Comparison of ENCODE assay signal across 9 mouse cellular contexts in the genomic region with DNA sequence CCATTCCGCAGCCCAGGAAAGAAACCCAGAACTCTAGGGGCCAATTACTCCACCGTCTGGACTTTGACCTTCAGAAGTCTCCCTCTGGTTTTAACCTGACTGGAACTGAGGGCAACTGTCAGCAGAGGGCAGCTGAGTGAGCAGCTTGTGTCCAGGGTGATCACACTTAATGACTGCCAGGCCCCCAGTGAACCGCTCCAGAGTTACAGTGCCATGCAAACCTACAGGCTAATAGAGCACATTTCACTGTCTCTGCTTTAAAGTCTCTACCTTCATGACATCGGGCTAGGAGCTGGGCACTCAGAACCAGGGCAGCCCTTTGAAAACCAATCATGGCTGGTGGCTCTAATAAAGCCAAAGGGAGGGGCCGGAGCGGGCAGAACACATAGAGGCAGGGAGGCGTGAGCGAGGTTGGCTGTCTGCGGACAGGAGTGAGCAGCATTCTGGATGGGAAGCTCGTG. TPM values are rescaled to one million over a fixed set of nuclear protein-coding genes. Genes with fewer than 3 reads are reported as not detected.
A peak's percentile ranks its signal among the peaks of the same experiment; 100 is the strongest.
DNase-seq lines count a peak whose midpoint lies in the region; ATAC-seq and TF ChIP-seq lines count a peak whose summit lies in the region.
"Had no signal": no experiment of that assay in that cellular context is flagged by ENCODE, and none has a peak within 500 bp of the region (broad histone marks: within the 10 kb centered on the region; RNA-seq: fewer than 3 reads in every experiment).

No protein-coding gene starts in this region.

- WGBS in kidney, embryonic 14.5 days: 56% methylated on average over 10 of the region's 10 CpGs
- WGBS in intestine, postnatal 0 days: 51% methylated on average over 10 of the region's 10 CpGs
- 59% methylated on average over 10 of the region's 10 CpGs for WGBS in midbrain, embryonic 14.5 days

- H3K9ac ChIP-seq in kidney, embryonic 14.5 days (ENCODE audit: low read depth, low read length): no peak overlapping the region
- H3K9ac ChIP-seq in intestine, postnatal 0 days (ENCODE audit: low read depth, low read length): no peak overlapping the region
- no peak overlapping the region for H3K9ac ChIP-seq in midbrain, embryonic 14.5 days (replicated peaks; ENCODE audit: low read length)
- H3K9ac ChIP-seq: lung, embryonic 14.5 days had no signal

- no peaks in the 10 kb centered on the region for H3K36me3 ChIP-seq in kidney, embryonic 14.5 days (ENCODE audit: control insufficient read depth, insufficient read depth, low read length)
- H3K36me3 ChIP-seq in intestine, postnatal 0 days (ENCODE audit: control insufficient read depth, insufficient read depth): no peaks in the 10 kb centered on the region
- no peaks in the 10 kb centered on the region for H3K36me3 ChIP-seq in midbrain, embryonic 14.5 days (ENCODE audit: control insufficient read depth, insufficient read depth, low read length)

- no peak overlapping the region for H3K4me3 ChIP-seq in kidney, embryonic 14.5 days (ENCODE audit: low read length)
- no peak overlapping the region for H3K4me3 ChIP-seq in intestine, postnatal 0 days (ENCODE audit: low read depth, low read length)
- no peak overlapping the region for H3K4me3 ChIP-seq in midbrain, embryonic 14.5 days (replicated peaks; ENCODE audit: low read depth, low read length)
- no peak overlapping the region for H3K4me3 ChIP-seq in layer of hippocampus, adult 2 months

- H3K4me2 ChIP-seq in kidney, embryonic 14.5 days (replicated peaks; ENCODE audit: low read depth, low read length): no peak overlapping the region
- H3K4me2 ChIP-seq in intestine, postnatal 0 days (replicated peaks; ENCODE audit: low read depth): peak overlapping the region; percentile 37; the same call in 1 of the 2 replicates
- H3K4me2 ChIP-seq in midbrain, embryonic 14.5 days (ENCODE audit: low read length): no peak overlapping the region
- H3K4me2 ChIP-seq: lung, embryonic 14.5 days had no signal

- DNase-seq in adrenal gland, postnatal 10 days: peak; percentile 11
- no peak for DNase-seq in adrenal gland, postnatal 4 days (ENCODE audit: low spot score in 2 of 2)
- peak; percentile 82 for DNase-seq in kidney, adult 11 months
- DNase-seq in midbrain, embryonic 14.5 days: no peak
- no peak for DNase-seq in spleen, postnatal 14 days (ENCODE audit: low spot score in 2 of 2)
- no peak for DNase-seq in layer of hippocampus, adult 2 months (ENCODE audit: low spot score in 2 of 2)
- DNase-seq: lung, embryonic 14.5 days had no signal

- no peaks in the 10 kb centered on the region for H3K9me3 ChIP-seq in kidney, embryonic 14.5 days (ENCODE audit: control insufficient read depth, low read length)
- H3K9me3 ChIP-seq in intestine, postnatal 0 days (ENCODE audit: control insufficient read depth): no peaks in the 10 kb centered on the region
- H3K9me3 ChIP-seq in midbrain, embryonic 14.5 days (ENCODE audit: control insufficient read depth, low read length): no peaks in the 10 kb centered on the region

- peaks cover 22% of the 10 kb centered on the region for H3K4me1 ChIP-seq in kidney, embryonic 14.5 days (ENCODE audit: control insufficient read depth, insufficient read depth, low read length)
- H3K4me1 ChIP-seq in intestine, postnatal 0 days (replicated peaks; ENCODE audit: control insufficient read depth, insufficient read depth, low read length): 0 out of 2 replicates have a peak, but pooled peaks cover 4% of the 10 kb centered on the region
- peaks cover 42% of the 10 kb centered on the region for H3K4me1 ChIP-seq in midbrain, embryonic 14.5 days (ENCODE audit: control insufficient read depth, insufficient read depth, low read length)

- ATAC-seq in kidney, embryonic 14.5 days (ENCODE audit: low FRiP score, low TSS enrichment): no peak
- 0 out of 2 replicates have a peak, but pooled peaks have one; percentile 38 for ATAC-seq in intestine, postnatal 0 days
- ATAC-seq in midbrain, embryonic 14.5 days (ENCODE audit: low FRiP score, low TSS enrichment): no peak

- H3K27ac ChIP-seq in kidney, embryonic 14.5 days (ENCODE audit: low read depth, low read length): no peak overlapping the region
- no peak overlapping the region for H3K27ac ChIP-seq in intestine, postnatal 0 days (ENCODE audit: low read depth, low read length)
- H3K27ac ChIP-seq in midbrain, embryonic 14.5 days (replicated peaks; ENCODE audit: low read depth, low read length): peak overlapping the region; percentile 70
- H3K27ac ChIP-seq in layer of hippocampus, adult 2 months: no peak overlapping the region

- no peaks in the 10 kb centered on the region for H3K27me3 ChIP-seq in kidney, embryonic 14.5 days (ENCODE audit: control insufficient read depth, insufficient read depth, low read length)
- no peaks in the 10 kb centered on the region for H3K27me3 ChIP-seq in intestine, postnatal 0 days (replicated peaks; ENCODE audit: control insufficient read depth, insufficient read depth, low read length)
- H3K27me3 ChIP-seq in midbrain, embryonic 14.5 days (ENCODE audit: control insufficient read depth, insufficient read depth, low read length): no peaks in the 10 kb centered on the region

- peak; percentile 40 for TF ChIP-seq CTCF in intestine, postnatal 0 days (IDR thresholded peaks at IDR 0.05; ENCODE audit: low read depth)
- no peak for TF ChIP-seq CTCF in layer of hippocampus, adult 2 months (conservative IDR thresholded peaks at IDR 0.05)

RNA-seq across cellular contexts. Expression of a gene that starts 7.4 kb away (rescaled TPM):
- total RNA-seq in adrenal gland, postnatal 10 days (2021): 1 to 10 TPM; 7.0 to 7.8 TPM
- 1 to 10 TPM; 6.6 to 9.9 TPM for total RNA-seq in adrenal gland, postnatal 4 days (2021)
- polyA plus RNA-seq in kidney, embryonic 14.5 days (2014; fragmentation: Nextera tagmentation; extraction: Ambion mirVana): 3.3 and 5.6 TPM in 2 replicates
- 0.85 and 1.4 TPM in 2 replicates for polyA plus RNA-seq in intestine, postnatal 0 days (2015; fragmentation: Nextera tagmentation; extraction: Ambion mirVana)
- 3.4 and 4.3 TPM in 2 replicates for polyA plus RNA-seq in midbrain, embryonic 14.5 days (2014; fragmentation: Nextera tagmentation; extraction: Ambion mirVana)
- 10 to 100 TPM; 11.3 to 12.9 TPM for total RNA-seq in layer of hippocampus, adult 2 months (2021)

Comparison
In these comparisons a context has a peak if more than half of its experiments do, and no peak if none do; other contexts are left out.
1. DNase-seq: peak in adrenal gland, postnatal 10 days (single experiment) and kidney, adult 11 months (single experiment); none in adrenal gland, postnatal 4 days (0 of 2), midbrain, embryonic 14.5 days (single experiment), spleen, postnatal 14 days (0 of 2) and layer of hippocampus, adult 2 months (0 of 2).